Mouse (Mus musculus) urinary bladder, adult 18-20 months (tissue): ENCODE results near the gene Bsph1.
"Not testable (repeated sequence)": the region's sequence is repeated elsewhere in the genome, so short reads cannot be mapped to it uniquely, and the experiment has no call there.

Experiments
- DNase-seq, 2 experiments: peaks; one replicate each; pipeline ENCODE4 v3.0.0; 2022; ENCODE audit warnings: low spot score in 2 of 2, mixed read lengths in 2 of 2

Bsph1 gene

DNA sequence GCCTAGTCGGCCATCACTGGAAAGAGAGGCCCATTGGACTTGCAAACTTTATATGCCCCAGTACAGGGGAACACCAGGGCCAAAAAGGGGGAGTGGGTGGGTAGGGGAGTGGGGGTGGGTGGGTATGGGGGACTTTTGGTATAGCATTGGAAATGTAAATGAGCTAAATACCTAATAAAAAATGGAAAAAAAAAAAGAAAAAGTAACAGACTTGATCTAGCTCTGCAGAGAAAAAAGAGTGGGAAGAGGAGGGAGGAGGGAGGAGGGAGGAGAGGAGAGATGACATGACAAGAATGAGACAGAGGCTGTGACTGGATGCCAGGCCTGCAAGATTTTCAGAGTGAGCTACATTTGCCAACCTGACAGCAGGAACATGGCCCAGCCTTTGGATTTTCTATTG, at the start of gene Bsph1:
Gene Bsph1 (plus strand): TSS at position 301 of the 400 bp plus-strand sequence.
- not testable (repeated sequence) for DNase-seq

GRCm38 (mm10) chr7:13511539-13511938, 60.9 kb downstream of the Bsph1 start:
- DNase-seq = peak in 1 of 2 experiments; percentile 2
